Mouse (Mus musculus) mouse embryonic stem cell (cell line): ENCODE data around the gene Foxp1.

Source experiments
- in situ Hi-C, 2 experiments: fragments of 300-500 bp; cut with MboI; formaldehyde crosslinking; loops; 1 replicate in 1 of 2; 3 replicates in 1 of 2; pipeline ENCODE4 v1.14.3; 2019 to 2020; ENCODE audit warnings: low sequenced_read_pairs in 2 of 2, low pct_unique_long_range_greater_than_20kb in 1 of 2, mixed read lengths in 1 of 2; ENCODE audit not compliant: unreplicated experiment in 1 of 2

Foxp1 gene

DNA sequence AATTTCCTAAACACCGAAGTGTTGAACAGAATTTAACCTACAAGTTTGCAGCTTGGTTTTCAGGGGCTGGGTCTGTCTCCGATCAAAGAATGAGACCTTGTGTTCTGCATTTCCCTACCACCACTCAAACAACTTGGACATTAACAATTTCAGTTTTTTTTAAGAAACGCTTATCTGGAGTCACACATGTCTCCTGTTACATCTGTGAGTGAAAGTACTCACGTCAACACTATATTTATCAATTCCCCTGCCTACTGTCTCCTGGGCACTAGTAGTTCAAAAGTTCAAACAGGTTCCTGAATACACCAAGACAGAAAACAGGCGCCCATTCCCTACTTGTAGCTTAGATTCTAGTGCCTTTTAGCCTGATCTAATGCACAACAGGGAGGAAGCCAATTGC, 172.4 kb downstream of the Foxp1 start:
- in situ Hi-C loops, result no loop called here

DNA sequence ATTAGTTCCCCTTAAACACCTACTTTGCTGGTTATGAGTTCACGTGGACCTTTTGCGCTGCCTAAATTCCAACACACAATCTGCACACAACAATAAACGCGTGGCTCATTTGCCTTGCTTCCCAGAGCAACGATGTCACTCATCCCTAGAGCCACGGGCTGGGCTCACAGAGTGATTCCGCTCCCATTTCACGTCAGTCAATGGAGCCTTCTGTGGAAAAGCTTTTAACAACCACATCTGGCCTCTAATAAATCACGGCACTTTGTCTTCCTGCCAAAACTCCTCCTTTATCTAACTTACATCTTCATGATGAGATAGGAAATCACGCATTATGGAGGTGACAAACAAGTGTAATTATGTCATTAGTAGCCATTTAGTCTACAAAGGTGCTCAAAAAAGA, 174.7 kb downstream of the Foxp1 start:
- in situ Hi-C loops, result no loop called here

DNA sequence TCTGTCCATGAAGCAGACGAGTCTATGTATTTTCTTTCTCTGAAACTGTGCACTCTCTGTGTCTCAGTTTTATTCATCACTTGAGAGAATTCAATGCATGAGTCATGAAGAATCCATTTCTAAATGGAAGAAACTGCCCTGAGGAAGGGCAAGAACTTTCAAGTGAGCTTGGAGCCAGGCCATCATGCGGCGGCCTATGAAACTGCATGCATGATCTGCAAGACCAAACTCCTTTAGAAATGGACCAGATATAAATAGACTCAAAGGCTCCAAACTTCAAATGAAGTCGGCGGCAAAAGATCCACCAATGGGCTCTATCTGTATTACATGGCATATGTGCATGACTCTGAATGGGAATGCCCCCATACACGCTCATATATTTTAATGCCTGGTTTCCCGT, 177.6 kb downstream of the Foxp1 start:
- in situ Hi-C loops, result no loop called here

DNA sequence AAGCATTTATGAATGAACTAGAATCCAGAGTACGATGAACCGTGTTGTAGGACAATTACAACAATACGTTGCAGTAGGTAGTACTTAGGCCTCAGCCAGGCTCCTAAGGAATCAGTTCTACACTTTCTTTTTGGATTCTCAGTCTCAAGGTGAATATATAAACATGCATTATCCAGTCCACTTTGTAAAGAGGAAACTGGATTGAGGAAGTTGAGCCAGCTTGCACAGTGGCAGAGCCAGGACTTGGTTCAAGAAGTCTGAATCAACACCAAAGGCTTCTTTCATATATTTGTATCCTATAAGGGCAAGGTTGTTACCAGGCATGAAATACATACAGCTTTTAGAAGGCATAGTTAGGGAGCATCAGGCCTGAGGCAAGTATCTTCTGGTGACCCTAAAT, 178.2 kb downstream of the Foxp1 start:
- in situ Hi-C loops, result no loop called here

DNA sequence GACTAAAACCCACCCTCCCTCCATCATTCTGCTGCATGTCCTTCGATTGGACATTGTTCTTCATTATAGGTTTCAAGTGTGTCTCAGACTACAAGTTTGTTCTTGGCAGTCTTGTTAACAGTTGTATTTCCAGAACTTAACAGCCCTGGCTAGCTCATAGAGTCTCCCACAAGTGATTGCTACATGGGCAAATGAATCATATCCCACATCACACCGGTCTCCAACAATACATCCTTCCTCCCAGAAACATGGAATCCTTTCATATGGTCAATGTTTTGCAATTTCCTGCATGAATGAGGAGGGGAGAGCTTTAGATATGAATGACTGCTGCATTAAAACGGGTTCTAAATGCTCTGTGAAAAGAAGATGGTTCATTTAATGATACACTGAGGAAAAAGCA, 178.7 kb downstream of the Foxp1 start:
- in situ Hi-C loops, result no loop called here

DNA sequence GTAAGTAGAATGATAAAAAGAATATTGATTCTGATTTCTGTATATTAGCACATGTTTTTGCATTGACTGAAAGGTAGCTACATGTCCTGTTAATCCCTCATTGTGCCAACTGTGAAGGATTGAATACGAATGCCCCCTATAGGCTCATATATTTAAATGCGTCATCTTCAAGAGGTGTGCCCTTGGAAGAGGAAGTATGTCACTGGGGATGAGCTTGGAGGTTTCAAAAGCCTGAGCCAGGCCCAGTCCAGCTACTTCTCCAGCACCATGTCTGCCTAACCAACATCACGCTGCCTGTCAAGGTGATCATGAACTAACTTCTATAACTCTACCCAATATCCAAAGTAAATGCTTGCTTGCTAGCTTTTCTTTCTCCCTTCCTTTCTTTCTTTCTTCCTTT, 180.1 kb downstream of the Foxp1 start:
- in situ Hi-C loops, result no loop called here

DNA sequence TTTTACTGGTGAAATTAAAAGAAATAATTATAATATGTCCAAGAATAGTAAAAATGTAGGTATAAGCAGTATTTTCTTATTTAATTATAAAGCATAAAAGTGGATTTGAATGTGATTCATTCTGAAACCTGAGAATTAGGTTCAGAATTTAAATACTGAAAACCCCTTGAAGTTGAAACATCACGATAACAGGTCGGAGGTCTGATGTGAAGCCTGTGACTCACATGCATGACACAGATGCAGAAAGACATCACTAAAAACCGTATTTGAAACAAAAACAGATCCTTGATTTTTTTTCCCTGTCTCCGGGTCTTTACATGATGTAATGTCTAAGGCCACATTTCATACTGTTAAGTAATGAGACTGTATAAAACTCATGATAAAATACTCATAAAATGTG, 181.6 kb downstream of the Foxp1 start:
- in situ Hi-C loops, result no loop called here

DNA sequence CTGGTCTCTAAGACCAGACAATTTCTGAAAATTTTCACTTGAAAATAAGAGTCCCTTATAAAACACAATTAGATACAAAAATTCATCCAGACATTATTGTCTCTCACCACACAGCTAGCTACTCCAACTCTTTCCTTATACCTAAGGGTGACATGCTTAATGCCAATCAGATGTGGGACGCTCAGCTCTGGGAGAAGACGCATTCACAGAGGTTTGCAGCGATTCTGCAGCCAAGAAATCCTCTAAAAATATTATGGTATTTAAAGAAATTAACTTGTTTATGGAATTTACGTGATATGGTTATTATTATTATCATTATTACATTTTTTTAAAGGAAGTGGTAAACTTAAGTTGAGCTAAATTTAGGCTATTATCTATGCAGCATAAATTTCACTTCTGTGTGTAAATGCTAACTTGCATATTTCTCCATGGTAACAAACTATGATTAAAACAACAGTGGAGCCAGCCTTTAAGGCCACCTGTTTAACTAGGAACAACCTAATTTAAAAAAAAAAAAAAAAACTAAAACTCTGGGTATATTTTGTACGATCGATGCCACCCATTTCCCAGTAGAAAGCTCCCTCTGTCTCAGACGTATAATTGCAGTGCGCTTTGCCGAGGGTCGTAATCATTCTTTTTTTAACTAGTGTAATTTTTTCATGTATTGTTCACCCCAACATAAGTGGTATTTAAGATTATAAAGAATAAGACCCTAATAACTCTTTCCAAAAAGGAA, 182.4 kb downstream of the Foxp1 start:
- in situ Hi-C loops, result no loop called here

DNA sequence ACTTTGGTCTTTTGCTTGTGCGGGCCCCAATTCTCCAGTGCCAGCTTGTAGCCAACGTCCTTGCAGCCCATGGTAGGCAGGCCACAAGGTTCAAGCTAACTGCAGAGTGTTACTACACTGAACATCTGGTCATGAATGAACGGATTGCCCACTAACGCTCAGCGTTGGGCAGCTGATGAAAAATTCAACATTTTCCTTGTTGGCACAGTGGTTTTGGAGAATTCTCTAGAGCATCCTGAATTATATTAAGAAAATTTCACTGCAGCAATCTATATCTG, 183.2 kb downstream of the Foxp1 start:
- in situ Hi-C loops, result no loop called here

DNA sequence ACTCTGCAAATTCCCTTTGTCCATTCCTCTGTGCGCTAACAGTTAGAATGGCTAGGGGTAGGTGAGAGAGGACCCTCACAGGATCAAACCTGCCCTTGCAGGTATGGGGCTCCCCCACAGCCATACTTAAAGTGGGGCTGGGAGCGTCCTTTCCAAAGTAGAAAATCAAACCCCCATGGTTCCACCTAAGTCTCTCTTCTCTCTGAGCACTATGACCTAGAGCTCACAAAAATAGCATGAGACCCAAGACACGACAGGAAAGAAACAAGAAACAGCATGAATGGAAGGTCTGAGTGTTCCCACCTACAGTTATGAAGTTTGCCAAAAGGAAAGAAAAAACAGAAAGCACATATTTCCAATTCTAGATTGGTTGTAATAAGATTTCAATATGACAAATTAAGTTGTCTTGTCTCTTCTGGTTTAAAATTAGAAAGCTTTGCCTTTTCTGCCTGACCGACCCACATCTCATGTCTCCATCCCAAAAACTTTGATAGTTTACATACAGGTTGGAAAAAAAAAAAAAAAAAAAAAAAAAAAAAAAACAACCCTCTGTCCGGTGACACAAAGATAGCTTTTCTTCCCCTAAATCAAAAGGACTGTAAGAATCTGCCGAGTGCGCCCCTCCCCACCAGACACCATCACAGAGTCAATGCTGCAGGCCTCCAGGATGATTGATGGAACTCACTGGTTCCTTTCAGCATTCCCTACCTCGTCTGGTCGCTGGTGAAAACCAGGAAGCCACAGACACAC, 183.8 kb downstream of the Foxp1 start:
- in situ Hi-C loops, result no loop called here

DNA sequence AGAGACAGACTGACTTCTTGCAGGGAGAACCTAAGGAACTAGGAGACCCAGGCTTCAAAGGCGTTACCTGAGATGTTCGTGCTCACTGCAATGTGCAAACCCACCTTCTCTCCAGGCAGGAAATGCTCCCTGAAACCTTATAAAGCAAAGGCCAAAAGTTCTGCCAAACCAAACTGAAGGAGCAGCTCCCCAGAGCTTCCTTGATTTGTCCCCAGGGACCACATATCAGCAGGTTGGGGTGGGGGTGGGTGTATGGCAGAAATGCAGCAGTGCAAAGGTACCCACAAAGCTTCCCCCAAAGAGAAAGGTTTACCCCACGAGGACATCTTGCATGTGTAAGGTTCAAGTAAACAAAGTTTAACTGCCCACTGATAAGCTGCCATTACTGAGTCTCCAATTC, 184.3 kb downstream of the Foxp1 start:
- in situ Hi-C loops, result no loop called here

DNA sequence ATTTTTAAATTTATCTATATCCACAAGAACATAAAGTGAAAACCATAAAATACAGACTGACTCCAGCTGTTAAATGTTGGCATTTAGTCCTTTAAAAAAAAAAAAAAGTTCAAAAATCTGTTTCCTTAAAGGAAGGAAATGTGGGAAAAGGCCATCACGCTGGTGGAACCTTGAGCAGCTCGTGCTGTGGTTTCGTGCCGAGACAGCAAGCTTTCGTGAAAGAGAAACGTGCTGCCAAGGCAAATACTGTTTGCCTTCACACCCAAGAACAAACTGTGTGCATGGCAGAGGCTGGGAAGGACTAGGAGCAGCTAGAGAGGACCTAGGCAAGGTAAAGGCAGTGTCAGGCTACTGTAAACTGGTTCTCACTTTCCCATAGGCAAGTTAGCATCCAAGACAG, 184.9 kb downstream of the Foxp1 start:
- in situ Hi-C loops, result no loop called here

DNA sequence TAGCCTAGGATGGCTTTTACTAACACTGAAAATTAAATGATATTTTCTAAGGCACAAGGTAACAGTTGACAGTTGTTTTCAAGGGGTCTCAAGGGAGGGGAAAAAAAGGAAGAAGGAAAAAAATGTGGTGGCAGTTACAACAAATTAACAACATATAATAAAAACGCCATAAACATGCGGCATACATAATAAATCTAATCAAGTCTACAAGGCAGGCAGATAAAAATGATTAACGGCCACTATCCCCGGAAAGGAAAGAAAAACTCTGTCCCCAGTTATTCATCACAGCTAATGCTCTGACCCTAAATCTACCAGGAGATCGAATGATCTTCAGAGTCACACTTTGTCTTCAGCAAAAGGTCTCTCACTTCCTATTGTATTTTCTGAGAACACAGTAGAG, 186.3 kb downstream of the Foxp1 start:
- in situ Hi-C loops, result no loop called here

DNA sequence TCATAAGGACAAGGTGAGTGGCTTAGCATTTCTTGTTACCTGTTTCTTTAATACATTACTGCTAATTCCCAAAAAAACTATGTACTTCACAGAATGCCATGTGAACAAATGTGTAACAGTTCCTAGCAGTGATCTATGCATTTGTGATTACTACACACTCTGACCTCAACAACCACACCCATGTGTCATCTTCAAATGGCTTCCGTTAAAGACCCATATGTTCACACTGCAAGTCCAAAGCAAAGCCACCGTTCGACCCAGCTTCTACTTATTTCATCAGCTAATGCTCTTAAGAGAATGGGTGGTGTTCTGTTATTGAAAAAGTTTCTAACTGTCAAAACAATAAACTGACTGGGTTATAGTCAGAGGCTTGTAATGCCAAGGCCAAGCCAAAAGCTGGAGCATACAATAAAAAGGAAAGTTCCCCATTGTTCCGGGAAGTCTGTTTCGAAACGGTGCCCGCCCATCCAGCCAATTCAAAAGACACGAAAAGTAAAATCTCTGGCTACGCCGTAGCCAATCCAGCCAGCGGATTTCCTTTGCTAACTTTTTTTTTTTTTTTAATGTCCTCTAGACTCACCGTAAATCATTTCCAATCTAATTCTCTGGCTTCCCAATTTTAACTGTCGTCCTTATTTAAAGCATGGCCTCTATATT, 187.2 kb downstream of the Foxp1 start:
- in situ Hi-C loops, result no loop called here

DNA sequence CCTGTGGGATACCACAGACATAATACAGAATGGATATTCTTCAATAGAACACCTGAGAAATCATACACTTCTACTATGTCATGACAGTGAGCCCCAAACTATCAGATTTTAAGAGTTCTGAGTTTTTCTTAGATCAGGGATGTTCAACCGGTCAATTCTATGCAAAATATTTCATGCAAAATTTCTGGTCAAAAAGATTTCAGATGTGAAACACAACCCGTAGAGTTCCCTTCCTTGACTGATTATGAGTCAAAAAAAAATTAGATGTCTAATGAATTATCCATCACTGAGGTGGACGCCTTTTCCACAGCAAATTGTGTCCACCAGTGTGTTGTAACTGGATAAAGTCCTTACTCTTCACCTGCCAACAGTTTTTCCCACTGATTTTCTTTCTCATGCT, 188.3 kb downstream of the Foxp1 start:
- in situ Hi-C loops, result no loop called here

DNA sequence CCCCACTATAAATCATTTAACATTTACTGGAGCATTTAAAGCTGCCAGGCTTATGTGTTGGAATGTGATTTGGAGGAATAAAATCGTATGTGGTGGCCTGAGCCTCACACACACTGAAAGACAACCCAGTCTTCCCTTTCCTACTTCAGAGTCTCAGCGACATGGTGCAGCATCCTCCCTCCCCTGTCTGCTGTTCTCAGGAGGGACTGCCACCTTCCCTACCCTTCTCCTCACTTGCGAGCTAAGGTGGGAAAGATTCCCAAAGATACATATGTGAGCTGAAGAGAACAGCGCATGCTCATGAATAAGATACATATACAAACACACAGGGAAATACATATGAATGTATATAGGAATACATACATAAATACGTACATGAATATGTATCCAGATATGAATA, 189.4 kb downstream of the Foxp1 start:
- in situ Hi-C loops, result no loop called here

DNA sequence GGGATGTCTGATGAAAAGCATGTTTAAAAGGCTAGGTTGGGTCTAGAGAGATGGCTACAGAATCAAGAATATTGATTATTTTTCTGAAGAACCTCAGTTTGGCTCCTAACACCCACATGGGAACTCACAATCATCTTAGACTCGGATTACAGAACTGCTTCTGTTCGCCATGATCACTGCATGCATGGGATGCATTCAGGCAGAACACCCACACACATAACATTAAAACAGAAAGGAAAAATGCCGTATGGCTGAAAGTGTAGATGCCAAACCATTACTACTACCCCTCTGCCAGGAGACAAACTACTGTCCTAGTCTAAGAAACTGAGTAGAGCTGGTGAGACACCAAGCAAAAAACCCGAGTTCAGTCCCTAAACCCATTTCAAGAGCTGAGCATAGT, 192.4 kb downstream of the Foxp1 start:
- in situ Hi-C loops, result no loop called here

DNA sequence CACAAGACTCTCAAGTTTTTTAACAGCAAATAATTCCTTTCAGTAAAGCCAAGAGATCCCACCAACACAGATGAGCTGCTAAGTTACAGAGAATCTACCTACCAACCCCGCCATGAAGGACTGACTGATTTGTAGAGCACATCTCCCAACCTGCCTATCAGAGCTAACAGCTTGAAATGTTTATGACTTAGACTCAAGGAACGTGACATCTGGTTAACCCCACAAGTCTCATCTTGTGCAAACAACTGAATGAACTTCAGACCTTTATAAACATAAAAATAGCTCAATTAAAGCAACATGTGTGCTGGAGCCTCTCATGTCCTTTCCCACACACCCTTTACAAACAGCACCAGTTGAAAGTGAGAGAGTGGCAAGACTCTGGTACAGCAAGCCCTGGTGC, 193.9 kb downstream of the Foxp1 start:
- in situ Hi-C loops, result no loop called here

DNA sequence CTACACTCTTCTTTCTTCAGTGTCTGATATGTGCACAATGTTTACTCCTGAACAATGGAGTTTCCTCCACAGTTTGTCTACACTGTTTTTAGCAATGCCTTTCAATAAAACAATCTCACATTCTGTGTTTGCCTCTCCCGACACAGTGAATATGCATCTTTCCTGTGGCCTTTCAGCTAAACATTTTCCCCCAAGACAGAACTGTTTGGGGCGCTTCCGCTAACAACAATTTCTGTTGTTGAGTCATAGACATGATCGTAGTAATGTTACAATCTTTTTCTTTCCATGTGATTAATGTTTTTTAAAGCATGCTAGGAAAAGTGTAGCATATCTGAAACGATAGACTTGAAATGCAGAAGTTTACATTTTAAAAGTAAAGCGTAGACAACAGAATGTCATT, 194.4 kb downstream of the Foxp1 start:
- in situ Hi-C loops, result no loop called here

DNA sequence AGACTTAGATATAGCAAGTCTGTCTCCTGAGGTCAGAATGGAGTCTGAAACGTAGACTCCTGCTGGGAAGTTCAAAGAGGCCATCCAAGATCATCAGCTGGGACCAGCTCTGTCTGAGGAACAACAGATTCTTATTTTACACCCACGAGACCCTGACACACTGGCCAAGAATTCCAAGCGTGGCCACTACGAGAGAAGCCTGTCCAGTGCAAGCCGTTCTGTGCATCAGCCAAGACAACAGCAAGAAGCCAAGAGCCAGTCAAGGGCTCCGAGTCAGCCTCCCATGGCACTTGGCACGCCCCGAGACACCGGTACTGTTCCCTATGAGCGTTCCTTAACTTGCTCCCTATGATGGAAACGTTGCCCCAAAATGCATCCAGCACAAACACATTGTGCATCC, 194.8 kb downstream of the Foxp1 start:
- in situ Hi-C loops, result no loop called here
